Mouse (Mus musculus): ENCODE results near the gene Zfp597.

Zfp597 gene

DNA sequence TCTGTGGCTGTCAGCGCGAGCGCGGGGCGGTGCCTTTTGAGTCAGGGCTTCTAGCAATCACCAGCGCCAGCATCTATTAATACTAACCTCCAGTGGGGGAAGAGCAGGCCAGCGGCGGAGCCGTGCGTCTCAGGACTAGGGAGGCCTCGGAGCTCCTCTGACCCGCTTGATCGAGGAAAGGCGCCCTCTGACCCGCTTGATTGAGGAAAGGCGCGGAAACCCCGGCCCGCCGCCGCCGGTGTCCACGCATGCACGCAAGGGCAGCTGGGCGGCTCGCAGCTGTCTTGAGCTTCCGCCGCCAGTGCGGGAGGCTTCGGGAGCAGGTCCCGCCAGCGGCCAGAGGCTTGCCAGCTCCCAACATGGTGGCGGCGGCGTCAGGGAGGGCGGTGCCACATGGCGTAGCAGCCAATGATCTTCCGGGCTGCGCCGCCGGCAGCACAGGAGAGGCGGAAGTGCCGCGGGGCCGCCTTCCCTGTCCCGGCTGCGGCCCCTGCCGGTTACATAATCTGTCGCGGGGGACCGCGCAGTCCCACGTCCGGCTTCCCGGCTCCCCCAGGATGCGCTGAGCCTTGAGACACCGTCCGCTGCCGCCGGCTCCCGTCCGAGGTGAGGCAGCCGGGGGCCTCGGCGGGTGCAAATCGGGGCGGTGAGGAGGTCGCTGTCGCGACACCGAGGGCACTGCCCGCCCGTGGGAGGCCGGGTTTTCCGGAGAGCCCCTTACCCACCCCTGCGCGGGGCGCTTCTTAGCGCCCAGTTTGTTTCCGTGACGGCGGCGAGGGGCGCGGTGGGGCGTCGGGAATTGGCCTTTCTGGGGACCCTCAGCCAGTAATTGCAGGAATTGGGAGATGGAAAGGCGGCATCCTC lies at the start of gene Zfp597, which contains the start of gene Gm20695:
Gene Zfp597 (minus strand): TSS at position 361 of the 864 bp plus-strand sequence.
Gene Gm20695 (plus strand): TSS at position 448 of the 864 bp plus-strand sequence.
- DNase-seq, result peak; percentile 97

DNA sequence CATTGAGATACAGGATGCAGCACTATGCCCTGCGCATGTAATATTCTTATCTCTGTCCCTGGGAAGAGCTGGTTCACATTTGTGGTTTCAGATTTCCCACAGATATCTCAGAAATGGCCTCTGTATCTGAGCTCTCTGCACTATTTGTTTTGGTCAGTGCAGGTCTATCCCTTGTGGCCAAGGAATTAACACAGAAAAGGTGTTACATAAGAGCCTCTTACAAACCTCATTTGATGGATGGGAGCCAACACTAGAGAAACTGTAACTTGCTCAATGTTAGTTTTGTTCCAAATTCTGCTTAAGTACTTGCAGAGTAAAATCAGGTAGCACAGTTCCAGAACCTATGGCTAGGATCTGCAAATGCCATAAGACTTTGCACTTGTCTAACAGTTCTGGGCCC lies 49.7 kb upstream of the Zfp597 start:
- no peak for DNase-seq

DNA sequence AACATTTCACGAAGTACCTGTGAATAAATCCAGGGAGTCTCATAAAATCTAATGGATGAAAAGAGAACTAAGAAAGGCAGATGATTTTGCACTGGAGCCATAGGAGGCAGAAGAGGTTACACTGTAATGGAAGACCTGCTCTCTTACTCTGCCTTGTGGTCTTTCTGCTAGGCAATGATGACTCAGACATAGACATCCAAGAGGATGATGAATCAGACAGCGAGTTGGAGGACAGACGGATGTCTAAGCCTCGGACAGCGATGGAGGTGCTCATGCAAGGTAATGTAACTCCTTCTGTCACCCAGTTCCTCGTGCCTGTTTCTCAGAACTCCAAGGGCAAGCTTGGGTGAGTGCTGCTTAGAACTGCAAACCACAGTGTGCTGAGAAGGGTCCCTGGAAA lies 49.2 kb upstream of the Zfp597 start:
- no peak for DNase-seq

DNA sequence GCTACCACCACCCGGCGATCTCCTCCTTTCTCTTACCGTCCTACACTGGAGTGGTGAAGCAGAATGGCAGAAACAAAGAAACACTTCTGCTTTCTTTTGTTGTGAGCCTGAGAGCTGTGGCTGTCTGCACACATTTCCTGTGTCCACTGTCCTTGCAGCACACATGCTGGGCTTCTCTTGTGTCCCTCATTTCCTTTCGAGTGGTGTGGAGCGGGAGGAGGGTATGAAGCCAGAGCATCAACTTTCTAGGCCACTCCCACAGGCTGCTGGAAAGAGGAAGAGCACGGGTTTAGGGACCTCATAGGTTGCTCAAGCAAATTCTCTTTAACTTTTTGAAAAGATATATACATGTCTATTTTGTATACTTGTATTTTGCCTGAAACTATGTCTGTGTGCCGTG lies 44.8 kb upstream of the Zfp597 start:
- DNase-seq, result no peak

DNA sequence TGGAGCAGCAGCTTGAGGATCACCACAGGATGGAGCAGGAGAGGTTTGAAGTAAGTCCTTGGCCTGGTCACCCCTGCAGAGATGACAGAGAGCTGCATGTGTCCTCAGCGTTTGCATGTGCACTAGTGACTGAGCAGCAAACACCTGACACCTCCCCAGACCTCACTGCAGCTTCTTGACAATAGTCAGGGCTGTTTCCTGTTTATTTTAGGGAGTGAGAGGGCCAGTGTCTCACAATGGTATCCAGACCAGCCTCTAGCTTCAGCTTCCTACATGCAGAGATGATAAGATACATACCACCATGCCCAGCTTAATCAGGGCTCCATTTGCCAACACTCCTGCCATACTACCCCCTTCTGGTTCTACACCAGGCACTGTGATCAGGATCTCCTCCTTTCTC lies 44.2 kb upstream of the Zfp597 start:
- no peak for DNase-seq

DNA sequence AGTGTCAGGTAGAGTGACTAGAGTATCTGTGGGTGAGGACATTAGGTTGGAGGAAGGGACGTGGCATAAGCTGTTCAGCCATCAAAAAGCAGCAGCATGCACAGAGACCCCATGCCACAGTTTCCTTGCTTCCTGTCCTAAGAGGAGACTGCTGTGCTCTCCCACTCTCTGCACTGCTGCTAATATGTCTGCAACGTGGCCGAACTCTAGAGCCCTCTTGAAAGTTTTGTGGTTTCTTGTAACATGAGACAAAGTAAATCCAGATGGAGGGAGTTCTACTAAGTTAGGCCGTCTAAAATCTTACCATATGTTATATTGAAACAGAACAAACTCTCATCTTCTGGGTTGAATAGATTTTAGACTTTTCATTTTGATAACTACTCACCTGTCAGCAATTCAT lies 39.6 kb upstream of the Zfp597 start:
- peak; percentile 41 for DNase-seq

DNA sequence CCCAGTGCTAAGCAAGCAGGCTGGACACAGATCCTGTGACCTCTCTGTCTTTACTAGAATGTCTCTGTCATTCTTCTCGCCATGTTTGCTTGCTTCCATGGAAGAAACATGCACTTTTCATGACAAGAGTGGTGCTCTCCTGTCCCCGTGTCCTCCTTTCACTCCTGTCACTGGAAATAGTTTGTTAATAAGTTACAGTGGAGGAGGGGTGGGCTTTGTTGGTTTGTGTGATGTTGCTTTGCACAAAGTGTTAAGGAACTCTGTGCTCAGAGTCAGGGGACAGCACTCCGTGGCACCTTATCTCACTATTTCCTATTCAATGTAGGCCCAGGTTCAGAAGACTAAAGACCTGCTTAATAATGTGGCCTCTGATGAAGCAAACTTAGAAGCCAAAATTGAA lies 39.2 kb upstream of the Zfp597 start:
- no peak for DNase-seq

DNA sequence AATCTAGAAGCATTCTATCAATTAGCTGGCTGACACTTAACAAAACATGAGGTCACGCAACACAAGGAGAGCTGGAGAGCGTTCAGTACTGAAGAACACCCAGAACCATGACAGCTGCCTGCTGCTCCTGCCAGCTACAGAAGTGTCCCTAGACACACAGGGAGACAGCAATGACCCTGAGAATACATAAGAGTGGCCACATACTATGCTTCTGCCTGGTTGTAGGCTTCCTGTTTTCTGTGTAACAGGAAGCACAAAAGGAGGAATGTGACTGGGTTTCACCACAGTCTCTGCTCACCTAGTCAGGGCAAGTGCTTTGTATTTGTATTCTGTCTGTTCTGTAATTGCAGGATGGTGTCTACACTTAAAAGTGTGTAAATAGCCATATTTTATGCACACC lies 36.4 kb upstream of the Zfp597 start:
- no peak for DNase-seq

DNA sequence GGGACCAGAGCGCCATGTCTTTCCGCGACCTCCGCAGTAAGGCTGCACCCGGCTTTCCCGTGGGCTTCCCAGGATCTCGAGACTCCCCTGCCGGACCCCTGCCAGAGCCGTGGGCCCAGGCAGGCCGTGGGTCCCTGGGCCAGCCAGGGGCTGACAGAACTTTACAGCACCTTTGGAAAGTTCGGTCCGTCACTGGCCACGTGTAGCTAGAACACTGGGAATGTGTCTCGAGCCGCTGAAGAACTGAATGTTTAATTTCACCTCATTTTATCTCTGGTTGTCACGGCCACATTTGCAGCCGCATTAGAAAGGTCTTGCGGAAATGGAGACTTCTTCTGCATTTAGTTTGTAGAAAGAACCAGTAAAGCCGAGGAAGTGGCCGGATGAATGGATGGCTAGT lies 24.8 kb upstream of the Zfp597 start:
- DNase-seq, result no peak

DNA sequence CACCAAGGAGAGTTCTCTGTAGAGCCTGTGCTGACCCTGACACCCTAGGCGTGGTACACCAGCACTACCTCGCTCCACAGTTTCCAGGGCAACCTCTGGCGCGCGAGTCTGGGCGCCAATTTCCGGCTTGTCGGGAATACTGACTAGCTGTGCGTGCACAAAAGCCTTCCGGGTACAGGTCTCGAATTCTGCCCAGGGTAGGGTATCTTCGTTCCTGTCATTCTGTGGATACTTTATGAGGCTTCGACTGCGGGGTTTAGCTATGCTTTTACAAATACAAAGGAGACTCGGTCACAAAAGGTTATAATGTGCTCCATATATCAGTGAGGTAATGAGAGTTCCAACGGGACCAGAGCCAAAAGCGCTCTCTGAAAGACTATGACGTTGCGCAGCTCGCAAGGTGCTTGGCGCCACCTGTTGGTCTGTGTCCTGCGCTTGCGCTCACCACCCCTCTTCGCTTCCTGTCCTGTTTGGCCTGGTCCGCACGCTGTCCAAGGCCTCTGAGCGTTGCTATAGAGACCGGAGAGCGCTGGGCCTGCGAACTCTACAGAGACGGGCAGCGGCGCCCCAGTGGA lies 24.3 kb upstream of the Zfp597 start, which contains the start of the genes 1700037C18Rik and Cluap1:
Gene 1700037C18Rik (minus strand): TSS at position 153 of the 575 bp plus-strand sequence.
Gene Cluap1 (plus strand): TSS at position 265 of the 575 bp plus-strand sequence.
- peak; percentile 96 for DNase-seq

DNA sequence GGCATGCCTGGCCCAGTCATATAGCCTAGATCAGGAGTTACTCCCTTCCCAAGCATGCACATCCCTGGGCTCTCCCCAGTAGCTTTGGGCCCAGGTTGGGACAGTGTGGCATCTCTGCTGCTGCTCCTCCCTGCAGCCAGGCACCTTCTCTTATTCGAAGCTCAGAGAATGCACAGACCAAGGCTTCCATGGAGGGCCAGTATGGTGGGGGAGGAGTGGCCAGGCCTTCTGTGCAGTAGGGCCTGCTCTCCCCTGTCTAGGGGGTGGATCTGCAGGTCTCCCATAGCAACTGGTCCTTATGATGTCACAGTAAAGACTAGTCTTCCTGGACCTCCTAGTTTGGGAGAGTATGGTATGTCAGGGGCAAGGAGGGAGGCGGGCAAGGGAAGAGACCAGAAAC lies 23.1 kb upstream of the Zfp597 start:
- DNase-seq, result no peak

DNA sequence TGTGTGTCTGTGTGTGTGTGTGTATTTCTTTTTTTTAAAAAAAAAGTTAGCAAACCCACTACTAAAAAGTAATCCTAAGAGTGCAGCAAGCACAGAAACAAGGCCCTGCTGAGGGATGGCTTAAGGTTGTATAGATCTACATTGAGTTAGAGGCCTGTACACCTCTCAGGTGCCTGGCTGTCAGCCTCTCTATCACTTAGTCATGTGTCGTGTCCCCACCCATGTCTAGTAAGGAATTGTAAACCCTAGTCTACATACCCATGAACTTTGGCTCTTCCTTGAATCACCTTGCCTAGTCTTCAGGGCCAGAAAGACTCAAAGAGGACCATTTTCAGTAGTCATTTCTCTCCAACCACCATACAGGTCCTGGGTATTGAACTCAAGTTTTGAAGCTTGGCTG lies 12.2 kb upstream of the Zfp597 start:
- DNase-seq, result no peak

DNA sequence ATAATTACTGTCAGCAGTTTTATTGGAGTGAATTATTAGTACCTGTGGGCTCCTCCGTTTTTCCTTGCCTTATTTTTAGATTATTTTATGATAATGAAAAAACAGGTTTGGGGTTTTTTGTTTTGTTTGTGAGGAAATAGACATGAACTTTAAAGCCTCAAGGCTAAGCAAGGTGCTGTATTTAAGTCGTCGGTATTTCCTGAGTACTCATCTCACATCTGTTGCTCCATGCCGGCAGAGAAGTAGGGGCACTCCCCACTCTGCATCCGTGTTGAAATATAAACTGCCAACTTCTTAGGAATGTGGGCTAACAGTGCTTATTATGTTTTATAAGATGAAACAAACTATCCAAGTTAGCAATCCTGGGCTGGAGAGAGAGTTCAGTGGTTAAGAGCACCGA lies 11.7 kb upstream of the Zfp597 start:
- no peak for DNase-seq

DNA sequence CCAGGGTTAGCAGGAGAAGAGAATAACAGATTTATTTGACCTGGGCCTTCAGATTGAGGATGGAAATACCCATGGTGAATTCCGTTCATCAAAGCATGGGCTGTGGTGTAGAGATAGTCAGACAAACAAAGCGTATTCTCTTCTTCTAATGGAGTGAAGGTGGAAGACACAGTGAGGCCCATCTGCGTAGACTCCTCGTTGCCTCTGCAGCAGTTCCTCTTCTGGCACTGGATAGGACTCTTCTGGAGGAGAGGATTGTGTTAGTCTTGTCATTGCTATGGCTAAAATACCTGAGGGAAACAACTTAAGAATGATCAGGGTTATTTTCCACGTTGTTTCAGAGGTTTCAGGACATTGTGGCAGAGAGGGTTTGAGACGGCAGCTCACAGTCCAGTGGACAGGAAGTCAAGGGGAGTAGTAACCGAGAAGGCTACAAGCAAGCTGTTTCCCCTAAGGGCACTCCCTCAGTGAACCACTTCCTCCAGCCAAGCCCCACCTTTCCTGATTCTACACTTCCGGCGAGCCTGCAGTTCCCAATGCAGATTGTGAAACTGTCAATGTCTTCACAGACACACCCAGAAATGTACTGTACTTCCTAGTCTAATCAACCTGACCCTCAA lies 10.9 kb upstream of the Zfp597 start:
- DNase-seq, result no peak

DNA sequence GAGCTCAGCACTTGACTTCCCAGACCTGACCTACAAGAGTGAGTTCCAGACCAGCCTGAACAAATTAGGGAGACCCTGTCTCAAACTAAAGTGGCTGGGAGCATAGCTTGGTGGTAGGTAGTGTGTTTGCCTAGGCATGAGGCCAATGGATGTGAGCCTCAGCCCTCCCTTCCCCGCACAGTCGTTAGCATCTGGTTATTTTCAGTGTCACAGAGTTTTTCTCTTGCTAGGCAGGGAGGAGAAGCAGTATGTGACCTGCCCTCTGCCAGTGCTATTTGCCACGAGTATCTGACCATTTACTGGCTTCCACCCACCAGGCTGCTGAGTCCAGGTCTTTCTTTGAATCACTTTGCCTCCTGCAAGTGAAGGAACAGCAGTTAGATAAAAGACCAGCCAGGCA lies 9.4 kb upstream of the Zfp597 start:
- DNase-seq, result no peak

DNA sequence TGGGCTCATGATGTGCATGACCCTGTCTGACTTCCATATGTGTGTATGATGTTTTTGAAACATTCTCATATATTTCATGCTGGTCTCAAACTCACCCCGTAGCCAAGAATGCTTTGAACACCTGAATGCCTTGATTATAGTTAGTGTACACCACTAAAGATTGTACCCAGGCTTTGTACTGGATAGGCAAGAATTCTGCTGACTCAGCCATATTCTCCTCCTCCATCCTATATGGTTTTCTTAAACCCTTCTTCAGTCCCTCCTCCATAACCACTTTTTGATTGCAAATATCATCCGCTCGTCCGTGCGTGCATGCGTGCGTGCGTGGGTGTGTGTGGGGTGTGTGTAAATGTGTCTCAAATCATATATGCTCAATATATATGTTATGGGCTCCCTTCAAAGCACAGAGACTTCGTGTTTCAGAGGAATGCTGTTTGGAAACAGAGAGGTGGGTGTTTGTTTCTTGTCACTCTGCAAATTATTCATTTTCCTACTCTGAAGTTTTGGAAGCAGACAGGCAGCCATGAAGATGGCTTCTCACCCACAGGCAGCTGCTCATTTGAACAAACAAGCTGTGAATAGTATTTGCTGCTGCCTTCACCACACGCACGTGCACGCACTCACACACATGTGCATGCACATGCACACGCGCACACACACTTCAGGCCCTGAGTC lies 7.4 kb upstream of the Zfp597 start:
- DNase-seq, result no peak

DNA sequence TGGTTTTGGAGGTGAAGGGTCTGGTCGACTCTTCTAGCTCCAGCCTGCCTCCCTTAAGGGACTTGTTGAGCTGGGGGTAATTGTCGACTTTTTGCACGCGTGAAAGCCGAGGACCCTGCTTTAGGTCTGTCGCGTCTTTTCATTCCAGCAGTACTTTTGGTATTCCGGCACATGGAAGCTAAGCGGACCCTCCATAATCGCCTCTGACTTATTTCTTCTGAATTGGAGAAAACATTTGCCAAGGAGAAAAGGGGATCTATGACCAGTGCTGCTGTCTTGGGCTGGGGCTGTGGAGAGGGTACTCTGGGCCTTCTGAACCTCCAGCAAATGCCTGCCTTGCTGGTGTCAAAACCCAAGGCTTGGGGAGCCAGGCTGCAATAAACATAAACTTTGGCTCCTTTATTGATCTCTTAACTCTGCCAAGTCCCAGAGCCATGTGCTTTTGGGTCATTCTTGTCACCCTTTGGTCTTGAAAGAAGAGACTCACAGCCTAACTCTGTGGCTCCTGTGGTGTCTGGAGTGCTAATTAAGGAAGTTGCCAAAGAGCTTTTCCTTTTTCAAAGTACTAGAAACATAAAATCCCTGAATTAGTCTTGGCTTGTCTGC lies 807 bp upstream of the Zfp597 start:
- DNase-seq, result no peak

DNA sequence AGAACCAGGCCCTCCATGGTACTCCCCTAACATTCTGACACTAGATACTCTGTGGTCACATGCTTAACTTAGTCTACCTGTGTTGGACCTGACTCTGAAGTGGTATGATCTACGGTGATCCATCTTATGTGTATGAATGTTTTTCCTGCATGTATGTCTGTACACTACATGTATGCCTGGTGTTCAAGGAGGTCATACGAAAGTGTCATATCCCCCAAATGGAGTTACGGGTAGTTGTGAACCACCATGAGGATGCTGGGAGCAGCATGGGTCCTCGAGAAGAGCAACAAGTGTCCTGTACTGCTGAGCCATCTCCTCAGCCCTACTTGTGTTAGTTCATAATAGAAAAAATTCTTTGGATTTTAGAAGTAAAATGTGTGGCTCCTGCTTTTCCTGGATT lies 8.0 kb downstream of the Zfp597 start:
- DNase-seq, result no peak

DNA sequence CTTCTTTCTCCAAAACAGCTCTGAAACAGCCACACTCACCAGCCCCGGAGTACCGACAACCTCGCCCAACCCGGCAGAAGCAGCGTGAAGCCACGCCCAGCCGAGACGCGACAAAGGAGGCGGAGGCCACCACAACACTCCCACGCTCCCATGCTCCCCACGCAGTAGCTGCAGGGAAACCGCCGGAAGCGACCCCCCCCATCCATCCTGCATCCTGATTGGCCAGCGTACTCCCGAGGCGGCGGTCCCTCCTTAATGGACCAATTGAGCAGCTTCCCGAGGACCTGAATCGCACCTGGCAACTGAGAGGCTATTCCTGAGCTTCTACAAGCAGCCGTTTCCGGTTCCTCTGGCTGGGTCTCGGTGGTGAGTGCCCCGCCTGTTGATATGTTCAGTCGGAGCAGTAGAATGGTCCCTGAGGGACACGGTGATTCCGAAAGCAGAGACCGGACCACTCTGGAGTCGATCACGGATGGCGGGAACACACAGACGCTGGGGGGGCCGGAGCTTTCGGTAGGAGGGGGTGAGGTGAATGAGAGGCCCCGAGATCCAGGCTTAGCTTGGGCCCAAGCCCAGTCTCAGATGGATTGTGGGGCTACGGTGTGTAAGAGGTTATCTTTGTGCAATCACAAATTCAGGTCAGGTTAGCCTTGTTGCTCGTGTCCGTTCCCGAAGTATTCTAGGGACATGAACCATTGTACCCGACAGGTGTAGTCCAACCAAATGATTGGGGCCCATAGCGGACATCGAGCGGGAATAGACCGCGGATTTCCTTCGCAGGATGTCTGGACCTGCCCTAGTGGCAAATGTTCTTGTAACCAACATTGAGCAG lies 11.9 kb downstream of the Zfp597 start, which contains the start of gene Naa60:
Gene Naa60 (plus strand): TSS at position 160 of the 832 bp plus-strand sequence.
- DNase-seq, result peak; percentile 94

DNA sequence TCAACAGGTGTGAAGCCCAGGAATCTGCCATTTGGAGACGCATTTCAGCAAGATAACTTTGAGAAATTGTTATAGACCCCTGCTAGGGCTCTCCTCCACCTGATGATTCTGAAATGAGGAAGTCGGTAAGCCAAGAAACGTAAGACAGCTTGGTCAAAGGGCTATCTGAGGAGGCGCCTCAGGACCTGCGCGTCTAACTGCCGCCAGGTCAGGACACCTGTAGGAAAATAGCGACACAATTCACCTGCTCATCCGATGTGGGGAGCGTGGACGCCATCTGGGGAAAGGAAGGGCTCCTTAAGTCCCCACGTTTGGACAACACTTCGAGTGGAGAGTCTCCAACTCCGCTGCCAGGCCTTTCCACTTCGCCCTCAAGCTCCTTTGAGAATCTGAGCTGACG lies 12.5 kb downstream of the Zfp597 start:
- no peak for DNase-seq

DNA sequence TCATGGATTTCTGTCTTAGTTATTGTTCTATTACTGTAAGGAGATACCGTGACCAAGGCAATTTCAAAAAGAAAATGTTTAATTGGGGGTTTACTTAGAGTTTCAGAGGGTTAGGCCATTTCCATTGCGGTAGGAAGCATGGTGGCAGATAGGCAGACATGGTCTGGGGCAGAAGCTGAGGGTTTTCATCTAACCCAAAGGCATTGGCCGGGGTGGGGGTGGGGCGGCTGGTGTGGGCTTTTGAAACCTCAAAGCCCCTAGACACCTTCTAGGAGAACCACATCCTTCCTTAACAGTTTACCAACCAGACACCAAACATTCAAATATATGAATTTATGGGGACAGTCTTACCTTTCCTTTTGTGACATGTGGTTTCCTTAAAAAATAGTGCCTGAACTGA lies 25.1 kb downstream of the Zfp597 start:
- DNase-seq, result no peak

DNA sequence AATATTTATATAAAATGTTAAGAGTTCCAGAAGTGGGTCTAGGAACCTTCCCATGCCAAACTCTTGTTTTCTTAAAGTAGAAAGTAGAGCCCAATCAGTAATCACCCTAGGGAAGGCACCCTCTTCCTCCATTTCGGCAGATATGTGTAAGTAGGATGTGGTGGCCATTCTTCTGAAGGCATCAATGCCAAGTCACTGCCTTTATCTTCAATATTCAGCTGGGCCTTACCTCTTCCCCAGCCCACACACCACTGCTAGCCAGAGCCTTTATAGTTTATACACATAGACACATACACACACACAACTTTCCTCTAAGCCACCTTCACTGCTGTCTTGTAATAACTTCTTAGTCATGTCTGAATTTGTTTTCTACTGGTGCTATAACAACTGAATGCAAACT lies 28.6 kb downstream of the Zfp597 start:
- DNase-seq, result no peak
